Comparison of ENCODE assay signal across 8 mouse cellular contexts in the genomic region with DNA sequence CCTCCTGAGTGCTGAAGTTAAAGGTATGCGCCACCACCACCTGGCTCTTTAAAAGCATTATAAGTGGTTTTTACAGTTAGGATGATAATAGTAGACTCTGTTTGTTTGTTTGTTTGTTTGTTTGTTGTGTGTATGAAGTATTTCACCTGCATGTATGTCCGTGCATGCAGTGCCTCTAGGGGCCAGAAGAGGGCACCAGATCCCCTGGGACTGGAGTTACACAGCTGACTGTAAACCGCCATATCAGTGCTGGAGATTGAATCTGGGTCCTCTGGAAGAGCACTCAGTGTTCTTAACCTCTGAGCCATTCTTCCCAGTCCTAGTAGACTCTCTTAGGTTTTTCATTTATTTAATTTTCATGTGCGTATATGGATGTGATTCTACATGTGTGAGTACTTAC. TPM values are rescaled to one million over a fixed set of nuclear protein-coding genes. Genes with fewer than 3 reads are reported as not detected.
DNase-seq lines count a peak whose midpoint lies in the region; ATAC-seq and TF ChIP-seq lines count a peak whose summit lies in the region.

No protein-coding gene starts in this region.

- 72% methylated on average over 4 of the region's 4 CpGs for WGBS in forebrain, postnatal 0 days
- WGBS in forebrain, embryonic 16.5 days: 70% methylated on average over 4 of the region's 4 CpGs

- H3K36me3 ChIP-seq in forebrain, postnatal 0 days (ENCODE audit: insufficient read depth): no peaks in the 10 kb centered on the region
- H3K36me3 ChIP-seq in forebrain, embryonic 16.5 days (ENCODE audit: control insufficient read depth, insufficient read depth): no peaks in the 10 kb centered on the region

- no peak overlapping the region for H3K9ac ChIP-seq in forebrain, postnatal 0 days
- H3K9ac ChIP-seq in forebrain, embryonic 16.5 days (replicated peaks; ENCODE audit: low read depth, low read length): no peak overlapping the region

- no peaks in the 10 kb centered on the region for H3K4me1 ChIP-seq in forebrain, postnatal 0 days (ENCODE audit: insufficient read depth)
- H3K4me1 ChIP-seq in forebrain, embryonic 16.5 days (replicated peaks; ENCODE audit: control insufficient read depth, insufficient read depth, low read length): no peaks in the 10 kb centered on the region

- TF ChIP-seq CTCF in forebrain, postnatal 0 days (IDR thresholded peaks at IDR 0.05; ENCODE audit: low read depth): peak; percentile 43

- H3K4me2 ChIP-seq in forebrain, postnatal 0 days (ENCODE audit: low read depth): no peak overlapping the region
- H3K4me2 ChIP-seq in forebrain, embryonic 16.5 days (ENCODE audit: low read length): no peak overlapping the region

- DNase-seq in forebrain, postnatal 0 days: no peak
- DNase-seq in urinary bladder, postnatal 14 days (ENCODE audit: low spot score): peak; percentile 8
- no peak for DNase-seq in urinary bladder, postnatal 4 days (ENCODE audit: low spot score in 2 of 2)
- DNase-seq in Muller cell, postnatal 12 days (ENCODE audit: inconsistent ontology term): no peak
- DNase-seq in heart, adult 9 months (ENCODE audit: low spot score in 2 of 2): no peak
- no peak for DNase-seq in adrenal gland, postnatal 14 days

- no peaks in the 10 kb centered on the region for H3K9me3 ChIP-seq in forebrain, postnatal 0 days (ENCODE audit: low read length)
- no peaks in the 10 kb centered on the region for H3K9me3 ChIP-seq in forebrain, embryonic 16.5 days (ENCODE audit: control insufficient read depth, low read length)

- H3K4me3 ChIP-seq in forebrain, postnatal 0 days (ENCODE audit: low read depth, low read length): no peak overlapping the region
- no peak overlapping the region for H3K4me3 ChIP-seq in forebrain, embryonic 16.5 days (replicated peaks; ENCODE audit: low read length)

- no peak for ATAC-seq in forebrain, postnatal 0 days
- ATAC-seq in forebrain, embryonic 16.5 days: no peak
- peak; percentile 67 for ATAC-seq in megakaryocyte, adult 5-6 weeks (ENCODE audit: poor library complexity, severe bottlenecking)

- H3K27ac ChIP-seq in forebrain, postnatal 0 days (ENCODE audit: low read depth, low read length): no peak overlapping the region
- H3K27ac ChIP-seq in forebrain, embryonic 16.5 days (ENCODE audit: low read length): no peak overlapping the region

- H3K27me3 ChIP-seq in forebrain, postnatal 0 days (ENCODE audit: insufficient read depth, low read length): no peaks in the 10 kb centered on the region
- no peaks in the 10 kb centered on the region for H3K27me3 ChIP-seq in forebrain, embryonic 16.5 days (replicated peaks; ENCODE audit: control insufficient read depth, insufficient read depth, low read length)

RNA-seq across cellular contexts. Expression of a gene that starts 13.9 kb away (rescaled TPM):
- total RNA-seq in forebrain, postnatal 0 days (2014; rRNA removed): 0.38 and 0.62 TPM in 2 replicates
- polyA plus RNA-seq in forebrain, postnatal 0 days (2015; fragmentation: Nextera tagmentation; extraction: Ambion mirVana): 0.76 and 0.84 TPM in 2 replicates
- polyA plus RNA-seq in forebrain, embryonic 16.5 days (2015; fragmentation: Nextera tagmentation; extraction: Ambion mirVana): 0.75 and 1.0 TPM in 2 replicates
- total RNA-seq in megakaryocyte, adult 5-6 weeks (2015): not detected in 2 replicates
- total RNA-seq in megakaryocyte, adult 5-6 weeks (2017): not detected in 2 replicates
- 1.1 and 1.5 TPM in 2 replicates for total RNA-seq in adrenal gland, postnatal 14 days (2021)

RNA-seq across cellular contexts. Expression of a gene that starts 51.6 kb away (rescaled TPM):
- 1.2 and 1.9 TPM in 2 replicates for total RNA-seq in forebrain, postnatal 0 days (2014; rRNA removed)
- 1.1 and 1.3 TPM in 2 replicates for polyA plus RNA-seq in forebrain, postnatal 0 days (2015; fragmentation: Nextera tagmentation; extraction: Ambion mirVana)
- 0.90 and 1.1 TPM in 2 replicates for polyA plus RNA-seq in forebrain, embryonic 16.5 days (2015; fragmentation: Nextera tagmentation; extraction: Ambion mirVana)
- 96.3 and 105 TPM in 2 replicates for total RNA-seq in megakaryocyte, adult 5-6 weeks (2015)
- total RNA-seq in megakaryocyte, adult 5-6 weeks (2017): 146 and 154 TPM in 2 replicates
- total RNA-seq in adrenal gland, postnatal 14 days (2021): 1.6 and 12.3 TPM in 2 replicates
